Mouse (Mus musculus) urinary bladder, postnatal 14 days (tissue): Measurements from ENCODE around the gene Vmac.
A peak's percentile ranks its signal among the peaks of the same experiment; 100 is the strongest.

ENCODE experiments used
- DNase-seq: peaks from one replicate; pipeline ENCODE4 v3.0.0; 2021; ENCODE audit warnings: low spot score

Vmac gene

DNA sequence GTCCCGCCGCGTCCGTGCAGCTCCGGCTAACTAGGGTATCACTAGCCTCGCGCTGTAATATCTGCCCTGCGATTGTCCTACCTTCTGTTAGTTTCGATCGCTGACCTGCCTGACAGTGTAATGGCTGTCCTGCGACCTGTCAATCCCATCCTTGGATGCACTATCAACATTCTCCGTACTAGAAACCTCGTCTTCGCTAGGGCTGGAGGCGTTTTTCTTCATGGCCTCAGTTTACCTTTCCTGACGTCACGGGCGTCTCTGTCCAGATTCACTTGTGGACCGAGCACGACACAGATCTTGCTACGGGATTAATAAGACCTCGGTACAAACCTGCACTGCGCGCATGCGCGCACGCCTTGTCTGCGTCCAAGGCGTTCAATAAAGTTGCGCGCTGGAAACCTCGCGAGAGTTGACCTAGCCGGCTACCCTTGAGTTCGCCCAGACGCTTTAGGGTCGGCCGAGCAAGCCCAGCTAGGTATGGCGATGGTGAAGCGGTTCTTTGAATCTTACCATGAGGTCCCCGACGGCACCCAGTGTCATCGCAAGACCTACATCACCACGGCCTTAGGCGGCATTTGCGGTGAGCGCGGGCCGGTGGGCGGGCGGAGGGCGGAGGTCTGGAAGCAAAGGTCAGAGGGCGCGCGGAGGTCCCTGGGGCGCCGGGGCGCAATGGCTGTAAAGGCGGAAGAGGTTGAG lies at the start of gene Vmac, which contains the start of gene Ndufa11:
Gene Vmac, minus strand, starts transcription at position 660 of the 696 bp plus-strand sequence.
Gene Ndufa11, plus strand, starts transcription at position 405 of the 696 bp plus-strand sequence.
- peak; percentile 96 for DNase-seq

DNA sequence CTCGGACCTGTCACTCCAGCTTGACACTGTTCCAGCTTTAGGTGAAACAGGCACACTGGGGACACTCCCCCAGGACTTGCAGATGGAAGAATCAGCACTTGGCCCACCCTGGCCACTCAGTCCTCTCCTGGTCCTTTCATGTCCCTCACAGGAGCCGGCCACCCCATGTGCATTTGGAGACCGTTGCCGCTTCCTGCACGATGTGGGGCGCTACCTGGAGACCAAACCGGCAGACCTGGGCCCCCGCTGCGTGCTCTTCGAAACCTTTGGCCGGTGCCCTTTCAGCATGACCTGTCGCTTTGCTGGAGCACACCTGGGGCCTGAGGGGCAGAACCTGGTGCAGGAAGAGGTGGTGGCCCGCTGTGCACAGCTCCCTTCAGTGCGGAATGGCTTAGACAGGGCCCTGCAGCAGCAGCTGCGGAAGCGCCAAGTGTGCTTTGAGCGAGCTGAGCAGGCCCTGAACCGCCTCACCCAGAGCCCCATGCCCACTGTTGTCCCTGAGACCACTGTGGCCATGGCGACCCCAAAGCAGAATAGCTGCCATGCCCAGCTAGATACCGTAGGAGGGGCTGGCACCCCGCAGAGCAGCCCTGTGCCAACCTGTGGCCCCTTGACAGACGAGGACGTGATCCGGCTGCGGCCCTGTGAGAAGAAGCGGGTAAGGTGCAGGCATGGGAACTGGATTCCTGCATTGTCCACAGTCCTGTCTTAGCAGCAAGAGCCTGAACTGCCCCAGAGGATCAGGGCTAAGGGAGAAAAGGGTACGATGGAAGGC lies 49.0 kb upstream of the Vmac start:
- no peak for DNase-seq

DNA sequence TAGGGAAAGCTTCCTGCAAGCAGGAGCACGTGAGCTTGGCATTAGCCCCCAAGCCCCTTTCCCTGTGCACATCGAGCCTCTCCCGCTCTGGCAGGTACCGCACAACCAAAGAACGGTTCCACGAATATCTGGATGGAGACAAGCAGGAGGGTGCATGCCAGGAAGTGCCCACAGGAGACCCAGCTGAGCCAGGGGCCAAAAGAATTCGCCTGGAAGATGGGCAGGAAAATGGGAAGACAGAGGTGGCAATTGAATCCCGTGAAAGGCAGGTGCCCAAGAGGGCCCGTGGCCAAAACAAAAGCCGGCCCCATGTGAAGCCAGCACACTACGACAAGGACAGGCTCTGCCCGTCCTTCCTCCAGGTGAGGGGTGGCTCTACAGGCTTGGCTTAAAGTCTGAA lies 47.6 kb upstream of the Vmac start:
- DNase-seq: no peak

- DNase-seq: peak; percentile 87
Measured at GRCm38 (mm10) chr17:56764474-56765354, 46.9 kb upstream of the Vmac start, which contains the start of gene Dus3l. Gene Dus3l (plus strand): TSS chr17:56764757.

- no peak for DNase-seq
Measured at GRCm38 (mm10) chr17:56763741-56764250, 46.0 kb upstream of the Vmac start.

GRCm38 (mm10) chr17:56762769-56763731 lies 45.2 kb upstream of the Vmac start:
- peak; percentile 57 for DNase-seq

GRCm38 (mm10) chr17:56761991-56762410 lies 44.2 kb upstream of the Vmac start:
- DNase-seq: peak; percentile 88

- DNase-seq: no peak
Measured at GRCm38 (mm10) chr17:56761077-56761476, 43.3 kb upstream of the Vmac start.

DNA sequence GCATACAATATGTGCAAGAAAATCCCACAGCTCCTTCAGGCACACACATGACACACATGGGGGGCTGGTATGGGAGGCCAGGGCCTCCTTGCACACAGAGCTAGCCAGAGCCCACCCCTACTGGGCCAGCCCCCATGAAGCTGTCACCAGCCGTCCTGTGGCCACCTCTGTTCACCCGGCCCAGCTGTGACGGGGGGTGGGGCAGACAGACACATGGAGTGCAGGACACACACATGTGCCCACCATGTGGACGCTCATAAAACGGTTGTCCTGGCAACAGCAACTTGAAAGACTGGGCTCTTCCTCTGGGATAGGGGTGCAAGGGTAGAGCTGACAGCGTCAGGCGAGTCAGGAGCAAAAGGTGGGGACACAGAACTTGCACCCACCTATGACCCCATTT lies 41.4 kb upstream of the Vmac start:
- DNase-seq: no peak

- DNase-seq: peak; percentile 87
Measured at GRCm38 (mm10) chr17:56758132-56758531, 40.3 kb upstream of the Vmac start.

DNA sequence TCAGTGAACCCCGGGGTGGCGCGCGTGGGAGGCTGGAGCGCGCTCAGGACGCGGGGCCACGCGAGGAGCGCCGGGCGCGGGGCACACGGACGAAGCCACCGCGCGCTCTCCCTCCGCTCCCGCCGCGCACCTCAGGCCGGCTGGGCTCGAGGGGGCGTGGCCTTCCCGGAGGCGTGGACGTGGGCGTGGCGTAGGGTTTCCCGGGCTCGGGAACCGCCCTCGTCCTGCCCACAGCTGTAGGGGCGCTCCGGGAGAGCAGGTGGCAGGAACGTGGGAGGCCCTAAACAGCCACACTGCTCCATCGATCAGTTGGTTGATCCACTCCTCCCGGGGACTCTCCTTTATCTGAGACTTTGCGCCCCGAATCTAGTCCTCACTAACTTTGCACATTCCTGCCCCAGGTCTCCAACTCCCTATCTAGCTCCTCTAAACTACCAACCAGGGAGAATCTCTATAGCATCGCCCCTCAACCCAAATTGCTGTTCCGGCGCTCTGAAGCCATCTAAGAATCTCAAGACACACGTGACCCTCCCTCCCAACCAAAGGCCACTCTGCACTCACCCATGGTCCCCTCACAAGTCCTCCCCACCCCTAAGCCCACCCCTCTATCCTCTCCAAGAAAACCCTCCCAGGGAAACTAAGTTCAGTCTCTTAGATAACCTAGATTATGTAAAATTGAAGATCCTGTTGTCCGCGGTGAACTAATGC lies 39.7 kb upstream of the Vmac start, which contains the start of gene Nrtn:
Gene Nrtn, minus strand, starts transcription at position 115 of the 708 bp plus-strand sequence.
- DNase-seq: peak; percentile 96

DNA sequence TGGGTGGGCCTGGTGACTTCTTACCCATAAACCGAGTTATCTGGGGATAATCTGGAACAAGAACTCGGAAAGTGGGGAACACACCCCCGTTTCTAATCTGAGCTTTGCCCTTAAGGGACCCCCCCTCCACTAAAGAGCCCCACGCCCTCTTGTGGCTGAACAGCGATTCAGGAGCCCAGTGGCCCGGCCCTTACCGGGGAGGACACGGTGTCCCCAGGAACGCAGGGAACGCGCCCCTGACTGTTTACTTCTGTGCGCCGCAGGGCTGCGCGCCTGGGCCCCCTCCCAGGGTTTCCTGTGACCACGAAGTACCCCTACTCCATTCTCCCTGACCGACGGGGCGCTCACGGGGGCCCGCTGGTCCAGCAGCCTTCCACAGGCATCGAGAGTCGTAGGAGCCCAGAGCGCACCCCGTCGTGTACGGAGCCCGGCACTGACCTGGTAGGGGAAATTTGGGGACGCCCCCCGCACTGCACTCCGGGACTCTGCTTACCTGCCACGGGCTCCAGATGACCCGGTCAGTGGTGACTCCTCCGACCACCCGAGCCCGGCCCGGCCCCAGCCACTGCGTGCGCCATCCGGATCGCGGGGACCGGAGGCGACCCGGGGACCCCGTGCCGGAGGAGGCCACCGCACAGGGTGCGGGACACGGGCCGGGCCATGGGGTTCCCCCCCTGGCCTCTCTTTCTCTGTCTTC lies 39.0 kb upstream of the Vmac start:
- DNase-seq: peak; percentile 59

DNA sequence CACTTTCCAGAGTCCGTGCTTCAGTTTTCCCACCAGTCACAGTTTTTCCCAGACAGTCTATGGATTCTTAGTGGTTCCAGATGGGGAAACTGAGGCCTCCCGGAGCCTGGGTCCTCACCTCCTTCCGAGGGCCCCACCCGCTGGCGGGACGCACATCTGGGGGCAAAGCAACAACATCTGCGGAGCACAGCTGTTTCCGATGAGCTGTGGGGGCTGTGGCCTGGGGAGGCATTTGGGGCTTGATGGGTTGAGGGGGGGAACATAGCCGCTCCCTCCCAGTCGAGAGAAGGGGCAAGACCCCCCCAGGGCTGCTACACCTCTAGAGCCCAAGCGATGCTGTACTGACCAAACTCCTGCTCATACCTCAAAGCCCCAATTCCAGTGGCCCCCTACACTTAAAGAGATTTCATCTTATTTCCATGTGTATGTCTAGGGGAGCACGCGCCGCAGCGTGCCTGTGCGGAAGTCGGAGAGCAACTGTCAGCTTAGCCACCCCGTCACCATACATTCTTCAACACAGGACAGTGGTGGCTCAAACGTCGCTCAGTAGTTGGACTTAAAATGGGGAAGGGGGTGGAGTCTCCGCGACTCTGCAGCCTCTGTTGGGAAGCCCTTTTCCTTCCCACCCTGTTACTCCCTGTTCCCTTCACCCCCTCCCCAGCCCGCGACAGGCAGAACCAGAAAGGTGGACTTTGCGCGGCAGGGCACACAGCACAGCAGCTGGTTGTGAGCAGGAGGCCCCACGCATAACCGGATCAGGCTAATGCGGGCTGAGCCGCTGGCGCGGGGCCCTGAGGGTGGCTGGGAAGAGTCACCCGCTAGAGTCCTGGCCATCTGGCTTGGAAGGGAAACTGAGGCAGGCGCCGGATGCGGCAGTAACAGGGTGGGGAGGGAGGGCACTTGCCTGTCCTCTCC lies 36.7 kb upstream of the Vmac start:
- no peak for DNase-seq

DNA sequence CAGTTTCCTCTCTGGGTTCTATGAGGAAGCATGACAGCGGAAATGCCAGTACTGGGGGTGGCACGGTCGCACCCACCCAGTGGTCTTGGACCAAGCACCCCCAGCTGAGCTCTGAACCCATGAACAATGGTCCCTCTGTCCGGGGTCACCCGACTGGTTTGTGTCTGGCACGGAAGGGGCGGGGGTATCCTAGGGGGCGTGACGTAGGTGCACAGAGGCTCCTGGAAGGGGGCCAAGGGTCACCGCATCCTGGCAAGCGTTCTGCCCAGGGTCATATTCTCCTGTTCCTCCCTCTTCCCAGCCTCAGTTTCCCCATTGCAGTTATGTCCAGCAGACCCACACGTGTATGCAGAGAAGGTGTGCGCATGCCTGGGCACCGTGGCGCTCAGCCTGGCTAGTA lies 35.6 kb upstream of the Vmac start:
- DNase-seq: no peak

DNA sequence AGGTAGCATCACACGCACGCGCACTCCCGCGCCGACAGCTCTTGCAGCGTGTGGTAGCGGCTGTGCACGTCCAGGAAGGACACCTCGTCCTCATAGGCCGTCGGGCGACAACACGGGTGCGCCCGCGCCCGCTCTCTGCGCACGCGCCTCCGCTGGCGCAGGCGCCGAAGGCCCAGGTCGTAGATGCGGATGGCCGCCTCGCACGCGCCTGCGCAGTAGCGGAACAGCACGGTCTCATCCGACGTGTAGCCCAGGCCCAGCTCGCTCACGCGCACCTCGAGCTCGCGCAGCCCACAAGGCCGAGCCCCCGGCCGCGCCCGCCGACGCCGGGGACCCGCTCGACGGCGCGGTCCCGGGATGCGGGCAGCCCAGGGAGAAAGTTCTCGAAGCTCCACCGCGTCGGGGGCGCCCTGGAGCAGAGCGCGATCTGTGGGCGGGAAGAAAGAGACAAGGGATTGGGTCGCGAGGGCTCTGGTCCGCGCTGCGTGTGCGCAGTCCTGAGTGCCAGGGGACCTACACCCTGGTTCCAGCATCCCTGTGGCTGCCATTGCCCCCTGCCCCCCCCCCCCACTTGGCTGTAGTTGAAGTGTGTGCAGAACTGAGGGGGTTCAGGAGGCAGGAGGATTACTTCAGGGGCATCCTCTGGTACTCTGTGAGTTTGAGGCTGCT lies 33.7 kb upstream of the Vmac start:
- peak; percentile 46 for DNase-seq

DNA sequence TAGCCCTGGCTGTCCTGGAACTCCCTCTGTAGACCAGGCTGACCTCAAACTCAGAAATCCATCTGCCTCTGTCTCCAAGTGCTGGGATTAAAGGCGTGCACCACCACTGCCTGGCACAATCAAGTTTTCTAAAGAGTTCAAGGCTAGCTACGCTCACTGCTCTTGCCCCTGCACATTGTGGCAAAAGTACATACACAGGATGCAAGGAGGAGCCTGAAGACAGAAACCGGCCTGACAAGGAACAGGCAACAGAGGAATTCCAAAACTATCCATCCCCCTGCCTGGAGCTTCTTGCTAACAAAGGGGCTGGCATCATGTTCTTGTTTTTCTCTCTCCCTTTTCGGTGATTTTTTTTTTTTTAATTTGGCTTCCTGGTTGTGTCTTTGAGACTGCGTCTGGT lies 26.4 kb upstream of the Vmac start:
- DNase-seq: no peak

DNA sequence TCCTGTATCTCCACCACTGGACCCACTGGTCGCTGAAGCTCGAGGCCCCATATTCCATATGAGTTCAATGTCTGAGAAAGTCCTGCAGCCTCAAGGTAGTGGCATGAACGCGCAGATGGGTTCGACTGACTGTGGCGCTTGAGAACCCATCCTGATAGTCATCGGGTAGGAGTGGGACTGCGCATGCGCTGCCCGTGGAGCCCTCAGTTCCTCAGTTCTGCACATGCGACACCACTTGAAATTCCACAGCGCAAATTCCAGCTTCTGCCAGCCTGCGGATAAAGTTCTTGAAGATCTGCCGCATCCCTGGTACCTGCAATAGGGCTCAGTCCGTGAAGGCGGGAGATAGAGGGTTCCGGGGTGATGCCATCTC lies 23.0 kb upstream of the Vmac start:
- DNase-seq: no peak
